Mouse (Mus musculus): ENCODE measurements around the gene Ddx51. TPM values are rescaled to one million over a fixed set of nuclear protein-coding genes. Genes with fewer than 3 reads are reported as not detected.

Gene Ddx51
- polyA plus RNA-seq, 1 experiment from 2014 or later: 14.8 TPM

DNA sequence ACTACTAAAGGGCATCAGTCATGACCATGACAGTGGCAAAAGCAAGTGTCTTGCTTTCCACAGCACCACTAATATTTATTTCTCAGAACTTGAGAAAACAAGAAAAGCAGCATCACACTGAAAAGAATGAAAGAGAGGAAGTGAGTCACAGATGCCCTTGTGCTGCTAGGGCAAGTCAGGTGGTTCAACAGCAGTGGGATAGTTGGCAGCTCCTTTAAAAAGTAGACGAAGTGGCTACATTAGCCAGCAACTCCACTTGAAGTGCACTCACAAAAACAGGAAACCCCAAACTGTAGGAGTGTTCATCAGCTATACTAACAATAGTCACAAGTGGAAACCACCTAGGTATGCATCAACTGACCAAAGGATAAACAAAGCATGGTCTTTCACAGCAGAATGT is 50.8 kb downstream of the Ddx51 start:
- Histone ChIP-seq H3K27ac (ENCODE audit: low read length) (no peak overlapping the region), H3K4me2 (ENCODE audit: low read depth, low read length) (no peak overlapping the region), H3K4me3 (ENCODE audit: low read length) (no peak overlapping the region), H3K36me3 (ENCODE audit: control insufficient read depth, insufficient read depth) (peaks cover 73% of the 10 kb centered on the region), H3K4me1 (ENCODE audit: control insufficient read depth, insufficient read depth, low read length) (no peaks in the 10 kb centered on the region), H3K9me3 (replicated peaks; ENCODE audit: control insufficient read depth, low read length) (no peaks in the 10 kb centered on the region), H3K9ac (ENCODE audit: low read length) (no peak overlapping the region), H3K27me3 (ENCODE audit: control insufficient read depth, insufficient read depth, low read length) (no peaks in the 10 kb centered on the region)
- no peak; the same call in 1 of the 2 replicates for ATAC-seq (replicated peaks; ENCODE audit: extremely low read depth, insufficient read depth, low FRiP score)
- WGBS: 50% methylated on average over 1 of the region's 1 CpGs

DNA sequence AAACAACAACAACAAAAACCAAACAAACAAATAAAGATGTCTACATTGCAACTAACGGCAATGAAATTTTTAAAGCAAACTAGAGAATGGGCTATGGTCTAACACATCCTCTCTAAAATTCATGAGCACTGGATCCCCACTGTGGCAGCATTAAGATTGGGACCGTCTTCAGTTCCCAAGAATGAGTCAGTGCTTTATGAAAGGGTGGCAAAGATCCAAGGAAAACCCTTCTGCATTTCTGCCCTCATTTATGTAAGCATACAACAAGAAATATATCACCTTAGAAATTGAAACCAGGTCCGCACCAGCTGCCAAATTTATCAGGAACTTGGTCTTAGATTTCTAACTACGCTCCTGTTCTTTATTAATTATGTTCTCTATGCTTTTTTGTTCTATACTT is 56.0 kb downstream of the Ddx51 start:
- H3K4me2 ChIP-seq (ENCODE audit: low read depth, low read length): no peak overlapping the region
- H3K9me3 ChIP-seq (replicated peaks; ENCODE audit: control insufficient read depth, low read length): no peaks in the 10 kb centered on the region
- H3K9ac ChIP-seq (ENCODE audit: low read length): no peak overlapping the region
- peaks cover 47% of the 10 kb centered on the region for H3K36me3 ChIP-seq (ENCODE audit: control insufficient read depth, insufficient read depth)
- H3K4me1 ChIP-seq (ENCODE audit: control insufficient read depth, insufficient read depth, low read length): no peaks in the 10 kb centered on the region
- H3K4me3 ChIP-seq (ENCODE audit: low read length): no peak overlapping the region
- H3K27ac ChIP-seq (ENCODE audit: low read length): no peak overlapping the region
- H3K27me3 ChIP-seq (ENCODE audit: control insufficient read depth, insufficient read depth, low read length): no peaks in the 10 kb centered on the region
- WGBS: 90% methylated on average over 4 of the region's 4 CpGs
- no peak for ATAC-seq (replicated peaks; ENCODE audit: extremely low read depth, insufficient read depth, low FRiP score)

Small RNAs within 50 kb of the gene (microRNA-seq; reads per million reads assigned to microRNA genes)
- 0.79 reads per million for gene Mir7026

Other genes with a start within 250 kb of the Ddx51 start
- 4.6 and 6.7 TPM in 2 replicates for gene Fbrsl1, start 204.9 kb upstream of the Ddx51 start, polyA plus RNA-seq (2015; fragmentation: Nextera tagmentation; extraction: Ambion mirVana)
- gene Galnt9, start 109.1 kb upstream of the Ddx51 start, polyA plus RNA-seq (2015; fragmentation: Nextera tagmentation; extraction: Ambion mirVana): 0.07 and 0.13 TPM in 2 replicates
- gene Noc4l, start within 50 bp of the Ddx51 start, polyA plus RNA-seq (2015; fragmentation: Nextera tagmentation; extraction: Ambion mirVana): 32.8 and 36.2 TPM in 2 replicates
- gene Ep400, start 117.3 kb downstream of the Ddx51 start, polyA plus RNA-seq (2015; fragmentation: Nextera tagmentation; extraction: Ambion mirVana): 26.0 and 28.9 TPM in 2 replicates
- 31.3 and 33.9 TPM in 2 replicates for gene Pus1, start 127.2 kb downstream of the Ddx51 start, polyA plus RNA-seq (2015; fragmentation: Nextera tagmentation; extraction: Ambion mirVana)
- 10.0 and 13.1 TPM in 2 replicates for gene Ulk1, start 156.6 kb downstream of the Ddx51 start, polyA plus RNA-seq (2015; fragmentation: Nextera tagmentation; extraction: Ambion mirVana)
- gene Hscb, start 186.3 kb downstream of the Ddx51 start, polyA plus RNA-seq (2015; fragmentation: Nextera tagmentation; extraction: Ambion mirVana): 22.5 and 23.1 TPM in 2 replicates
- 17.1 and 19.0 TPM in 2 replicates for gene Chek2, start 186.5 kb downstream of the Ddx51 start, polyA plus RNA-seq (2015; fragmentation: Nextera tagmentation; extraction: Ambion mirVana)
- 5.7 and 5.8 TPM in 2 replicates for gene Ttc28, start 226.4 kb downstream of the Ddx51 start, polyA plus RNA-seq (2015; fragmentation: Nextera tagmentation; extraction: Ambion mirVana)

Data from heart, embryonic 16.5 days (tissue).